Mouse (Mus musculus): Measurements from ENCODE around the gene Kif3c.

Gene Kif3c

DNA sequence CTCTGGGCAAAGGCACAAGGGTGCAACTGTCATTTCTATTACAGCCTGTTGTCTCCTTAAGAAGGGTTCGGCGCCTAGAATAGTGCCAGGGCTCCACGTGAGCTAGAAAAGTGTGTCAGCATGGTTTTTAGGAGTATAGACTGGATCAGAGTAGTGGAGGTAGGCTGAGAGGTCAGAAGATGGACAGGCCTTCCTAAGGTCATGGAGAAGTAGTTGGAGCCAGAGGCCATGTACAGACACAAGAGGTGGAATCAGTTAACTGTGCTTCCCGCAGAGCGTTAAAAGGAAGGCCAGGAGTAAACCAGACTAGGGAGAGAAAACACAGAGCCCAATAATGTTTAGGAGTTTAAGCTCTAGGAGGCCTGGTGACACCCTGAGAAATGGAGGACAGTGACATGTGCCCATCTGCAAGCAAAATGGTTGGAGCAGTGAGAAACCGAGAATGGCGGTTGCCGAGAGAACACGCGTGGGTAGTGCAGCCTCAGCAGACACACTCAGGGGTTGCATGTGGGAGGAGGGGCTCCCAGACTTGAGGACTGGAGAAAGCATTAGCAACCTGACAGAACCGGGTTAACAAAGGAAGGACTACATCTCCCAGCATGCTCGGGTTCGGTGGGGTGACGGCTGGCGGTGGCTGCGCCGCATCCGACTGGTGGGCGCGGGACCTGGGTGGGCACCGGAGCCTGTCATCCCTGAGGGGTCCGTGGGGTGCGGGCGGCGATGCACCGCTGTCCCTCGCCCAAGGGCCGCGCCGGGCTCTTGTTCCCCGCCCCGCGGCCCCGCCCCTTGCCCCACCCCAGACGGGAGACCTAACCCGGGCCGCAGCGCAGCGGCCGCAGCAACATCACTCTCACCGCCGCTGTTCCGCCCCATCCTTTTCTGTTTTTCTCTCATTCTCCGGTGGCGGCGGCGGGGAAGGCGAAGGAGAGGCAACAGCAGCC lies at the start of gene Kif3c:
Gene Kif3c (plus strand): TSS at position 625 of the 941 bp plus-strand sequence.
- peak; percentile 46 for DNase-seq (ENCODE audit: low read depth, low spot score)

GRCm38 (mm10) chr12:3316083-3316482 lies 48.8 kb upstream of the Kif3c start:
- no peak for DNase-seq (ENCODE audit: low read depth, low spot score)

GRCm38 (mm10) chr12:3316937-3317336 lies 48.0 kb upstream of the Kif3c start:
- DNase-seq (ENCODE audit: low read depth, low spot score): no peak

GRCm38 (mm10) chr12:3319377-3319776 lies 45.6 kb upstream of the Kif3c start:
- no peak for DNase-seq (ENCODE audit: low read depth, low spot score)

- DNase-seq (ENCODE audit: low read depth, low spot score): no peak
Observed at GRCm38 (mm10) chr12:3323241-3323640, 41.7 kb upstream of the Kif3c start.

DNA sequence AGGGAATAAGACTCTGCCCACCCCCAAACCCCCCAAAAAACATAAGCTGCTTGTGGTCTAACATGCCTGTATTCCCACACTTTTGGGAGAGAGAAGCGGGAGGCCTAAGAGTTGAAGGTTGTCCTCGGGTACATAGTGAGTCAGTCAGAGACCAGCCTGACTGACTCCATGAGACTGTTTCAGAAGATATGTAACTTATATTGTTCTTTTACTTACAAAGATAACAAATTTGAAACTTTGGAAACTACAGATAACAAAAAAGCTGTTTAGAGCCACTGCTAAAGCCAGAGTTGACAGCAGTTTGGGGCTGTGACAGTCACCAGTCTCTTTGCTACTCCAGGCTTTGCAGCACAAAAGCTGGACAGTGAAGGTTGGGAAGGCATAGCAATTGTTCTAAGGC lies 39.7 kb upstream of the Kif3c start:
- no peak for DNase-seq (ENCODE audit: low read depth, low spot score)

DNA sequence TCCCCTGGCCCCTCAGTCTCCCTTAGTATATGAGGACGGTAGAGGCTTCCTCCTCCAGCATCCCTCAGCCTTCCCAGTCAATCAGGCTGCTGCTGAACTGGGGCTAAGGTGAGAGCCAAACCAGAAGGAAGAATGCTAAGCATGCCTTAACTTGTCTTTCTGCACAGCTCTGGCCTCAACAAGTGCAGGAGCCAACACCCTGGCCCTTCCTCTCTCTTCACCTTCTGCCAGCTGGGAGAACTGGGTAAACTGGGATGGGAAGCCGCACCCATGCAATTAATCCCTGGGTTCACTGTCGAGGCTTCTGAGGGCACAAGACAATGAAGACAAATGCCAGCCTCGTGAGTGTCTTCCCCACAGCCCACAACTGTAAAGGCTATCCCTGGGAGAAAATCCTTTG lies 35.3 kb upstream of the Kif3c start:
- DNase-seq (ENCODE audit: low read depth, low spot score): no peak

- no peak for DNase-seq (ENCODE audit: low read depth, low spot score)
Observed at GRCm38 (mm10) chr12:3338931-3339330, 26.0 kb upstream of the Kif3c start.

GRCm38 (mm10) chr12:3344155-3344554 lies 20.8 kb upstream of the Kif3c start:
- DNase-seq (ENCODE audit: low read depth, low spot score): no peak

GRCm38 (mm10) chr12:3345038-3345437 lies 19.9 kb upstream of the Kif3c start:
- no peak for DNase-seq (ENCODE audit: low read depth, low spot score)

DNA sequence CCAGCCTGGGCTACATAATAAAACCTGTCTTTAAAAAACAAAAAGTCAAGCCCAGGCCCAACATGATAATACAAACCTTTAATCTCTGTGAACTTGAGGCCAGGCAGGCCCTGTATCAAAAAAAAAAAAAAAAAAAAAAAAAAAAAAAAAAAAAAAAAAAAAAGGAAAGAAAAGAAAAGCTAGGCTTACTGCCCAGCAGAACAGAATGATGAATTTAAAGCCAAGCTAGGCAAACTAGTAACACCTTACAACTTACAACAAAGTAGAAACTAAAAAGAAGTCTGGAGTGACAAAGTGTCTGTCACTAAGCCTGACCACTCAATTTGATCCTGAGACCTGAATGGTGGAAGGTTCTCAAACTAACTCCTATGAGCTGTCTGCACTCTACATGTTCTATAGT lies 17.2 kb upstream of the Kif3c start:
- no peak for DNase-seq (ENCODE audit: low read depth, low spot score)

DNA sequence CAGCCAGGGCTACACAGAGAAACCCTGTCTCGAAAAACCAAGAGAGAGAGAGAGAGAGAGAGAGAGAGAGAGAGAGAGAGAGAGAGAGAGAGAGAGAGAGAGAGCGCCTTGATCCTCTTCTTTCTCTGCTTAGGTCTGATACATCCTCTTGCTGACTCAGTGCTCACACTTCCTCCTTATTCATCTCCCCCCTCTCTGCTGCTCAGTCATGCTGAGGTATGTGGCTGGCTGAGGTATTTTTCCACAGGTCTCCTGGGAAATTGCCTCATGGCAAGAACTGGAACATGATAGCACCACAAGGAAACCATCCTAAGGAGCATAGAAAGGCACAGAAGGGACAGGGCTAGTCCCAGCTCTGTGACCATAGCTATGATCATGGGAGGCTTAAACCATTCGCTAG lies 15.5 kb upstream of the Kif3c start:
- DNase-seq (ENCODE audit: low read depth, low spot score): no peak

DNA sequence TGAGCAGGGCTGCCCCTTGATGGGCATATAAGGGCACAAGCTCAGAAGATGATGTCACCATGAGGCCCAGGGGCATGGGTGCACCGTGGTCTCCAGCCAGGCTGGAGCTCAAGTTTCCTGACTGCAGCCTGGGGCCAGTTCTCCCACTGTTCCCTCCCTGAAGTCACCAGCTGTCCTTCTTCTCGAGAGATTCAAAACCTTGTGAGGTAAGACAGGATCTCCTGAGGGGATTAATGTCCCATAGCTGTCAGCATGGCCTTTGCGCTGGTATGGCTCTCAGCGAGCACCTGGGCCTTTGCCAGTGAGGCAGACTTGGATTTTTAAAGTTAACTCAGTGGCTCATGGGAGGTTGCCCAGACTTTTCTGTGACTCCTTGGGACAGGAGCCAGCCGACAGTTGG lies 14.8 kb upstream of the Kif3c start:
- no peak for DNase-seq (ENCODE audit: low read depth, low spot score)

GRCm38 (mm10) chr12:3352216-3352615 lies 12.7 kb upstream of the Kif3c start:
- no peak for DNase-seq (ENCODE audit: low read depth, low spot score)

- no peak for DNase-seq (ENCODE audit: low read depth, low spot score)
Observed at GRCm38 (mm10) chr12:3355068-3355467, 9.9 kb upstream of the Kif3c start.

DNA sequence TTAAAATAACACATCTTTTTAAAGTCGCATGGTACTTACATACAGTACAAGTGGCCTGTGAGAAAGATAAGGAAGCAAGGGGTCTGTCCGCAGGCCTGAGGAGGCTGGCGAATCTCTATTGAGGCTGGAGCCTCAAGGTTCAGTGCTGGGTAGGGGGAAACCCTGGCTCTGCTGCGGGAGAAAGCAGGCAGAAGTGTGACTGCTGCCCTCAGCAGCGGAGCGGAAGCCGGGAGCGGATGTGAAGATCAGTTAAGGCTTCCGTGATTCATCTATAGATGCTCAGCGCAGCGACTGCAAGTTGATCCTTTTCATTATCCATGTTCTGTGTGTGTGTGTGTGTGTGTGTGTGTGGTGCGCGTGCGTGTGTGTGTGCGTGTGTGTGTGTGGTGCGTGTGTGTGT lies 8.1 kb upstream of the Kif3c start:
- no peak for DNase-seq (ENCODE audit: low read depth, low spot score)

DNA sequence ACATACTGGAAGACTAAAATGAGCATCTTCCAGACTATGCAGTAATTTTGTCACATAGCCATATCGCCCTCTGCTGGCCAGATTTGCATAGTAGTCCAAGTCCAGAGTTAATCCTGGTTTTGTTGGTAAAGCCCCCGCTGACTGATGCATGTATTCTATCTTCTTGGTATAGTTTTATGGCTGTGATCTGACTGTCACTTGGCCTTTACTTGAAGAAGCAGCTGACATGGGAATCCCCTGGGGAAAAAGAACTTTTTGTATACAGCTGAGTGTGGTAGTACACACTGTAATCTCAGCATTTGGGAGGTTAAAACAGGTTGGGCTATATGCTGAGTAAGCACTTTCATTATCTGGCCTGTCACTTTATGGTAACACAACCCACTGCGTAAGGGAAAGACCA lies 5.6 kb upstream of the Kif3c start:
- peak; percentile 57 for DNase-seq (ENCODE audit: low read depth, low spot score)

DNA sequence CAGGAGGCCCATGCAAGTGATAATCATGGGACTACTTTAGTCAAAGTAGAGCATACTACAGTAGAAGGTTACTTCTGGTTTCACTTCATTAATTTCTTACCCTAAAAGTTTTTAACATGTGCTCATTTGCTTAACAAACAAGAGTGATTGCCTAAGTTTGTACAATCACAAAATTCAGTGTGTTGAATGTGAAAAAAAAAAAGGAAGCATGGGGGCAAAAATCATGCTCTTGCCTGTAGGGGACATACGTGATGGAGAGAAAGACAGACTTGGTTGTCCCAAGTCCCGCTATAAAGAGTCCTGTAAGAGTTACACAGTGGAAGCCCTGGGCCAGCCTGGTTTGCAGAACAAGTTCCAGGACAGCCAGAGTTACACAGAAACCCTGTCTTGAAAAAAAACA lies 4.9 kb upstream of the Kif3c start:
- no peak for DNase-seq (ENCODE audit: low read depth, low spot score)

DNA sequence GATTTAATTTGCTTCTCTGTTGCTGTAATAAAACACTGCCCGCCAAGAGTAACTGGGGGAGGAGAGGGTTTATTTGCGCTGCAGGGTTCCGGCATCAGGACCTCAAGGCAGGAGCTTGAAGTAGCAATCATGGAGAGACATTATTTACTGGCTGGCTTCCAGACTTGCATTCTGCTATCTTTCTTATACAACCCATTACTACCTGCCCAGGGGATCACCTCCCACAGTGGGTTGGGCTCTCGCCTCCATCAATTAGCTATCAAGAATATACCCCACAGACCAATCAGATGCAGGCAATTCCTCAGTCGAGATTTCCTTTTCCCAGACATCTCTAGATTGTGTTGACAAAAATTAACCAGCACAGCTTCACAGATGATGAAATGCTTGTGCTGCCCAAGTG lies 856 bp upstream of the Kif3c start:
- no peak for DNase-seq (ENCODE audit: low read depth, low spot score)

DNA sequence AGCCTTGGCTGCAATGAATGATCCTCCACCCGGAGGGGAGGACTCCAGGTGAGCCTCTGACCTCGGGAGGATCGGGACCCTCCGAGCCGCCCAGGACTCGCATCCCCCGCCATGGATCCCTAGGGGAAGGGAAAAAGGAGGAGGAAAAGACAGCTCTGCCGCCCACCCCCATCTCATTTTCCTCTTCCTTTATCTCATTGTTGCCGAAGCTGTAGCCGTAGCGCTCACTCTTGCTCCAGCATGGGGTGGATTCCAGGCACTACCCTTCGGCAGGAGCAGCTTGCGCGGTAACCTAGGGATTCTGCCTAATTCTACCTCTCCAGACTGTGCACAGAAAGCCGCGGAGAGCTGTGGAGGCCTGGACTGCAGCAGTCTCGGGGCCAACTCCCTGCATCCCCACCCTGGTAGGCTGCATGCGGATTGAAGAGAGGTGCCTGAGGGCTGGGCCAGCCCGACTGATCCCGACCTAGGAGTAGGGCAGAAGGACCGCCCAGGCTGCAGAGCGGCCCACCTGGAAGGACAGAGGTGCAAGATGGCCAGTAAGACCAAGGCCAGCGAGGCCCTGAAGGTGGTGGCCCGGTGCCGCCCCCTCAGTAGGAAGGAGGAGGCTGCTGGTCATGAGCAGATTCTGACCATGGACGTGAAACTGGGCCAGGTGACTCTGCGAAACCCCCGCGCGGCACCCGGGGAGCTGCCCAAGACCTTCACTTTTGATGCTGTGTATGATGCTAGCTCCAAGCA lies 687 bp downstream of the Kif3c start:
- no peak for DNase-seq (ENCODE audit: low read depth, low spot score)

DNA sequence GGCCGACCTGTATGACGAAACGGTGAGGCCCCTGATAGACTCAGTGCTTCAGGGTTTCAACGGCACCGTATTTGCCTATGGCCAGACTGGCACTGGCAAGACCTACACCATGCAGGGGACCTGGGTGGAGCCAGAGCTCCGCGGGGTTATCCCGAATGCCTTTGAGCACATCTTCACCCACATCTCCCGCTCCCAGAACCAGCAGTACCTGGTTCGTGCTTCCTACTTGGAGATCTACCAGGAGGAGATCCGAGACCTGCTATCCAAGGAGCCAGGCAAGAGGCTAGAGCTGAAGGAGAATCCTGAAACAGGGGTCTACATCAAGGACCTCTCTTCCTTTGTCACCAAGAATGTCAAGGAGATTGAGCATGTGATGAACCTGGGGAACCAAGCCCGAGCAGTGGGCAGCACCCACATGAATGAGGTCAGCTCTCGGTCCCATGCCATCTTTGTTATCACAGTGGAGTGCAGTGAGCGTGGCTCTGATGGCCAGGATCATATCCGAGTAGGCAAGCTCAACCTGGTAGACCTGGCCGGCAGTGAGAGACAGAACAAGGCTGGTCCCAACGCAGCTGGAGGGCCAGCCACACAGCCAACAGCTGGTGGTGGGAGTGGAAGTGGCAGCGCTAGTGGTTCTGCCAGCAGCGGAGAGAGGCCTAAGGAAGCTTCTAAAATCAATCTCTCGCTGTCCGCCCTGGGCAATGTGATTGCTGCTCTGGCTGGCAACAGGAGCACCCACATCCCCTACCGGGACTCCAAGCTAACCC lies 1.4 kb downstream of the Kif3c start:
- no peak for DNase-seq (ENCODE audit: low read depth, low spot score)

DNA sequence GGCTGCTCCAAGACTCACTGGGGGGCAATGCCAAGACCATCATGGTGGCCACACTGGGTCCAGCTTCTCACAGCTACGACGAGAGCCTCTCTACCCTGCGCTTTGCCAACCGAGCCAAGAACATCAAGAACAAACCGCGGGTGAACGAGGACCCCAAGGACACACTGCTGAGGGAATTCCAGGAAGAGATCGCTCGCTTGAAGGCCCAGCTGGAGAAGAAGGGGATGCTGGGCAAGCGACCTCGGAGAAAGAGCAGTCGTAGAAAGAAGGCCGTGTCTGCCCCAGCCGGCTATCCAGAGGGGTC lies 2.0 kb downstream of the Kif3c start:
- DNase-seq (ENCODE audit: low read depth, low spot score): no peak
